Mouse (Mus musculus) limb, embryonic 14.5 days (tissue): ENCODE data around the gene Ick. TPM values are rescaled to one million over a fixed set of nuclear protein-coding genes. Genes with fewer than 3 reads are reported as not detected.

Experiments
- ATAC-seq: fragments of 200-750 bp; cut with Nextera tagmentation; 2 replicates; pipeline ENCODE4 v1.8.0; 2017; ENCODE audit warnings: low read depth, moderate number of reproducible peaks, moderate TSS enrichment; ENCODE audit not compliant: low FRiP score
- DNase-seq: peaks from one replicate; pipeline ENCODE4 v3.0.0-alpha.2; 2015; ENCODE audit warnings: low spot score
- H3K27ac ChIP-seq: fragments of 300-500 bp; sonication (generic); replicated peaks from 2 replicates; pipeline ENCODE4 v1.5.1; 2014; ENCODE audit warnings: low read depth, mild to moderate bottlenecking, low read length, moderate library complexity, mixed read lengths
- H3K27me3 ChIP-seq: fragments of 300-500 bp; sonication (generic); 2 replicates; pipeline ENCODE4 v1.6.1; 2014; ENCODE audit warnings: low read length, mixed read lengths; ENCODE audit not compliant: control insufficient read depth, insufficient read depth
- H3K36me3 ChIP-seq: fragments of 300-500 bp; sonication (generic); 2 replicates; pipeline ENCODE4 v1.6.1; 2014; ENCODE audit warnings: mild to moderate bottlenecking, low read length, moderate library complexity, mixed read lengths; ENCODE audit not compliant: control insufficient read depth, insufficient read depth
- H3K4me1 ChIP-seq: fragments of 300-500 bp; sonication (generic); 2 replicates; pipeline ENCODE4 v1.6.1; 2014; ENCODE audit warnings: antibody characterized with exemption, low read length, mixed read lengths; ENCODE audit not compliant: control insufficient read depth, insufficient read depth
- H3K4me2 ChIP-seq: fragments of 300-500 bp; sonication (generic); replicated peaks from 2 replicates; pipeline ENCODE4 v1.6.1; 2014; ENCODE audit warnings: low read depth, mild to moderate bottlenecking, low read length, moderate library complexity; ENCODE audit not compliant: severe bottlenecking
- H3K4me3 ChIP-seq: fragments of 300-500 bp; sonication (generic); replicated peaks from 2 replicates; pipeline ENCODE4 v1.5.1; 2014; ENCODE audit warnings: low read length
- H3K9ac ChIP-seq: fragments of 300-500 bp; sonication (generic); 2 replicates; pipeline ENCODE4 v1.6.1; 2014; ENCODE audit warnings: mild to moderate bottlenecking, low read depth, low read length, moderate library complexity; ENCODE audit not compliant: severe bottlenecking
- H3K9me3 ChIP-seq: fragments of 300-500 bp; sonication (generic); 2 replicates; pipeline ENCODE4 v1.6.1; 2016; ENCODE audit warnings: low read length; ENCODE audit not compliant: control insufficient read depth
- POLR2A ChIP-seq: fragments of 200-500 bp; IDR thresholded peaks from 2 replicates; pipeline ENCODE4 v1.8.0; 2012; ENCODE audit warnings: inconsistent platforms, mild to moderate bottlenecking, moderate library complexity, borderline replicate concordance; ENCODE audit not compliant: insufficient read depth, insufficient read length; ENCODE audit errors: extremely low read depth
- WGBS: fragments of 180-500 bp; shearing (Covaris S2); extraction: QIAGEN DNeasy Blood & Tissue Kit; methylation state at CpG from one replicate; pipeline ENCODE4 v1.1.7; 2014; 5-methylcytosine and 5-hydroxymethylcytosine counted together
- polyA plus RNA-seq, 2 experiments: library from polyadenylated mRNA; depleted of rRNA in 1 of 2; stranded (reverse) in 1 of 2; unstranded in 1 of 2; fragments of >200 nt; fragmentation: Nextera tagmentation in 1 of 2; extraction: Ambion mirVana in 1 of 2; gene quantifications; 2 replicates each; pipeline versions ENCODE4 v1.2.1 to v1.2.3; 2012 to 2014

Gene Ick
- polyA plus RNA-seq, 2 experiments = 25.4 to 31.0 TPM

GRCm38 (mm10) chr9:78084341-78084740 lies 24.7 kb upstream of the Ick start:
- Histone ChIP-seq H3K36me3 (peaks cover 65% of the 10 kb centered on the region), H3K4me3 (no peak overlapping the region), H3K9ac (no peak overlapping the region), H3K27me3 (no peaks in the 10 kb centered on the region), H3K4me2 (no peak overlapping the region), H3K9me3 (no peaks in the 10 kb centered on the region), H3K27ac (no peak overlapping the region), H3K4me1 (no peaks in the 10 kb centered on the region)
- ATAC-seq = no peak
- no peak for DNase-seq
- TF ChIP-seq POLR2A = no peak
- WGBS = 88% methylated on average over 4 of the region's 4 CpGs

GRCm38 (mm10) chr9:78085722-78086287 lies 23.2 kb upstream of the Ick start:
- no peak overlapping the region for H3K4me3 ChIP-seq
- WGBS = 75% methylated on average over 14 of the region's 14 CpGs
- no peak overlapping the region for H3K27ac ChIP-seq

GRCm38 (mm10) chr9:78087751-78088150 lies 21.2 kb upstream of the Ick start:
- Histone ChIP-seq H3K4me1 (no peaks in the 10 kb centered on the region), H3K27ac (no peak overlapping the region), H3K36me3 (peaks cover 70% of the 10 kb centered on the region), H3K9ac (no peak overlapping the region), H3K9me3 (no peaks in the 10 kb centered on the region), H3K4me3 (no peak overlapping the region), H3K27me3 (no peaks in the 10 kb centered on the region), H3K4me2 (no peak overlapping the region)
- ATAC-seq (no peak), DNase-seq (no peak)
- 90% methylated on average over 9 of the region's 9 CpGs for WGBS
- no peak for TF ChIP-seq POLR2A

More at GRCm38 (mm10) chr9:78085722-78086287, 23.2 kb upstream of the Ick start:
- no peaks in the 10 kb centered on the region for H3K9me3 ChIP-seq
- DNase-seq (no peak), ATAC-seq (no peak)
- no peaks in the 10 kb centered on the region for H3K27me3 ChIP-seq
- no peak for TF ChIP-seq POLR2A
- H3K4me1 ChIP-seq = no peaks in the 10 kb centered on the region
- H3K4me2 ChIP-seq = no peak overlapping the region
- H3K9ac ChIP-seq = no peak overlapping the region
- H3K36me3 ChIP-seq = peaks cover 67% of the 10 kb centered on the region

GRCm38 (mm10) chr9:78088521-78088920 lies 20.5 kb upstream of the Ick start:
- Histone ChIP-seq H3K4me3 (no peak overlapping the region), H3K9ac (no peak overlapping the region), H3K27me3 (no peaks in the 10 kb centered on the region), H3K36me3 (peaks cover 70% of the 10 kb centered on the region), H3K4me1 (no peaks in the 10 kb centered on the region), H3K27ac (no peak overlapping the region), H3K4me2 (no peak overlapping the region), H3K9me3 (no peaks in the 10 kb centered on the region)
- WGBS = 82% methylated on average over 4 of the region's 4 CpGs
- ATAC-seq (no peak), DNase-seq (no peak)
- TF ChIP-seq POLR2A = no peak

GRCm38 (mm10) chr9:78088971-78089370 lies 20.0 kb upstream of the Ick start:
- Histone ChIP-seq H3K4me3 (no peak overlapping the region), H3K4me1 (no peaks in the 10 kb centered on the region), H3K36me3 (peaks cover 69% of the 10 kb centered on the region), H3K27me3 (no peaks in the 10 kb centered on the region), H3K9me3 (no peaks in the 10 kb centered on the region), H3K4me2 (no peak overlapping the region), H3K9ac (no peak overlapping the region), H3K27ac (no peak overlapping the region)
- WGBS = 85% methylated on average over 7 of the region's 7 CpGs
- TF ChIP-seq POLR2A = no peak
- no peak for ATAC-seq
- DNase-seq = no peak
